Mouse (Mus musculus) kidney, adult 2 months (tissue): ENCODE data around the gene Cela1. TPM values are rescaled to one million over a fixed set of nuclear protein-coding genes. Genes with fewer than 3 reads are reported as not detected.

Source experiments
- DNase-seq: peaks from one replicate; pipeline ENCODE4 v3.0.0; 2021
- H3K27ac ChIP-seq: fragments of 200-500 bp; 2 replicates; pipeline ENCODE4 v1.5.1; 2012; ENCODE audit warnings: low read depth, low read length, control low read depth, inconsistent platforms; ENCODE audit not compliant: insufficient read depth
- H3K27me3 ChIP-seq: fragments of 200-500 bp; replicated peaks from 2 replicates; pipeline ENCODE4 v1.6.1; 2012; ENCODE audit warnings: mild to moderate bottlenecking, moderate library complexity, low read length, inconsistent platforms; ENCODE audit not compliant: control insufficient read depth, insufficient read depth
- H3K36me3 ChIP-seq: fragments of 200-500 bp; 2 replicates; pipeline ENCODE4 v1.6.1; 2012; ENCODE audit warnings: mild to moderate bottlenecking, moderate library complexity, low read length, inconsistent platforms; ENCODE audit not compliant: control insufficient read depth, insufficient read depth
- H3K4me1 ChIP-seq: fragments of 200-500 bp; 2 replicates; pipeline ENCODE4 v1.6.1; 2011; ENCODE audit warnings: low read length; ENCODE audit not compliant: control insufficient read depth, insufficient read depth
- H3K4me3 ChIP-seq: fragments of 200-500 bp; 2 replicates; pipeline ENCODE4 v1.5.1; 2011; ENCODE audit warnings: mild to moderate bottlenecking, low read depth, low read length, control low read depth; ENCODE audit not compliant: insufficient read depth
- CTCF ChIP-seq: fragments of 200-500 bp; conservative IDR thresholded peaks from 2 replicates; pipeline ENCODE4 v1.5.1; 2011; ENCODE audit warnings: low read depth, mild to moderate bottlenecking, control low read depth, low read length, moderate library complexity, mixed read lengths; ENCODE audit not compliant: insufficient read depth, insufficient read length
- POLR2A ChIP-seq: fragments of 200-500 bp; IDR thresholded peaks from one replicate; pipeline ENCODE4 v1.6.1; 2011; ENCODE audit warnings: low read depth, low read length, control low read depth
- WGBS: fragments of 180-500 bp; shearing (Covaris S2); methylation state at CpG from one replicate; pipeline ENCODE4 v1.1.7; 2018; 5-methylcytosine and 5-hydroxymethylcytosine counted together
- polyA plus RNA-seq: library from polyadenylated mRNA; depleted of rRNA; stranded (reverse); fragments of >200 nt; gene quantifications from 2 replicates; pipeline ENCODE4 v1.2.3, GENCODE M21; 2012; rRNA removed

Gene Cela1
- polyA plus RNA-seq, 1 experiment = 456 TPM

DNA sequence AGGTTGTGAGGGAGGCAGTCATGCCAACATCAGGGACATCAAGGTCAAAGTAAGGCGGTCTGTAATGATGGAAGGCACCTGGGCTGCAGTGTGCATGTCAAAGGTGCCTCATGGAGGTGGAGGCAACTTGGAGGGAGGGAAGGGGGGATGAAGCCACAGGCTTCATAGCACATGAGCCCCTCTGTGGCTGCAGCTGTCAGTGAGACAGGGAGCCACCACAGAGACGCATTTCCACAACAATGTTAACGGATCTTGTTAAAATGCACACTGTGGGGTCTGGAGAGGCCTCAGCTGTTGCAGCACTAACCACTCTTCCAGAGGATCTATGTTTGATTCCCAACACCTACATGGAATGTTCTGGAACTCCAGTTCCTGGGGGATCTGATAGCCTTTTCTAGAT lies 57.6 kb downstream of the Cela1 start:
- DNase-seq = no peak
- no peak for TF ChIP-seq POLR2A
- no peak for TF ChIP-seq CTCF

DNA sequence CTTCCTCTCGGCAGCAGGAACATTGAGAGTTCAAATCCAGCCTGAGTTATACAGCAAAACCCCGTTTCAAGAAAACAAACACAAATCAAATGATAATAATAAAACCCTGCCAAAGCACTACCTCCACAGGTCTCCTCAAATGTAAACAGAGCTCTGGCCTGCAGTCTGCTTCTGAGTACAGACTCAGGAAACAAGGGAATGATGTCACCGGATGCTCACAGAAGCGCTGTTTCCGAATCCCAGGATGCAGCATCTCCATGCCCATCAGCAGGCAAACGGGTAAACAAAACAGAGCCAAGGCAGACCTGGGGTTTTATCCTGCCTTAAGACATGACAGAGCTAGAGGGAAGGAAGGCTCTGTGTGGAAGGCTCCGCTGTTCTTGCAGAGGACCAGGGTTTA lies 58.9 kb downstream of the Cela1 start:
- Histone ChIP-seq H3K4me1 (peaks cover 16% of the 10 kb centered on the region; the same call in 1 of the 2 replicates), H3K27ac (peak overlapping the region; percentile 52; the same call in 1 of the 2 replicates), H3K4me3 (no peak overlapping the region), H3K27me3 (no peaks in the 10 kb centered on the region), H3K36me3 (no peaks in the 10 kb centered on the region)
- 66% methylated on average over 7 of the region's 7 CpGs for WGBS
- TF ChIP-seq POLR2A = no peak
- no peak for TF ChIP-seq CTCF
- DNase-seq = peak; percentile 61

More for the DNA sequence above, 57.6 kb downstream of the Cela1 start:
- Histone ChIP-seq H3K4me1 (peaks cover 16% of the 10 kb centered on the region; the same call in 1 of the 2 replicates), H3K4me3 (no peak overlapping the region), H3K36me3 (no peaks in the 10 kb centered on the region), H3K27me3 (no peaks in the 10 kb centered on the region), H3K27ac (no peak overlapping the region)
- 85% methylated on average over 3 of the region's 3 CpGs for WGBS

DNA sequence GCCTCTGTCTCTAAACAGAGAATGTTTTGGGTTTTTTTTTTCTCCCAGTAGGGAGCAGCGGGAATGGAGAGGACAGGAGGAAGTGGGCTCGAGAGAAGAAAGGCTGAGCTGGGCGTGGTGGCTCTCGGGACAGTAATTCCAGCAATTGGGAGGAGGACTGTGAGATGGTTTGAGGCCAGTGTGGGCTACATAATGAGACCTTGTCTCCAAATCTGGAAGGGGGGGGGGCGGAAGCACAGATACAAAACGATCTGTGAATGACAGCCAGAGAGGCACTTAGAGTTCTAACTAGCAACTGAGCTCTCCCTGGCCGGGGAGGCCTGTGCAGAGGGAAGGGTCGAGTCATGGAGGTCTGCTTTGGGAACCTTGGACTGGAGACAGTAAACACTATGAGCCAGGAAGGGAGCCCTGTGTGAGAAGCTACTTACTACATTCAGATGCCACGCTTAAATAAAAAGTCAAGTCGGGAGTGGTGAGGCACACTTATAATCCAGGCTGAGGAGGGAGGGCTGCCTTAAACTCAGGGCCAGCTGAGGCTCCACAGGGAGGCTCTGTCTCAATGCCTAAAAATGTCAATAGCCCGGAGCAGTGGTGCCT lies 59.8 kb downstream of the Cela1 start:
- Histone ChIP-seq H3K4me1 (peaks cover 12% of the 10 kb centered on the region; the same call in 1 of the 2 replicates), H3K4me3 (no peak overlapping the region), H3K27me3 (no peaks in the 10 kb centered on the region), H3K36me3 (no peaks in the 10 kb centered on the region), H3K27ac (peak overlapping the region; percentile 49)
- WGBS = 34% methylated on average over 11 of the region's 11 CpGs
- no peak for TF ChIP-seq POLR2A
- no peak for TF ChIP-seq CTCF
- DNase-seq = no peak

DNA sequence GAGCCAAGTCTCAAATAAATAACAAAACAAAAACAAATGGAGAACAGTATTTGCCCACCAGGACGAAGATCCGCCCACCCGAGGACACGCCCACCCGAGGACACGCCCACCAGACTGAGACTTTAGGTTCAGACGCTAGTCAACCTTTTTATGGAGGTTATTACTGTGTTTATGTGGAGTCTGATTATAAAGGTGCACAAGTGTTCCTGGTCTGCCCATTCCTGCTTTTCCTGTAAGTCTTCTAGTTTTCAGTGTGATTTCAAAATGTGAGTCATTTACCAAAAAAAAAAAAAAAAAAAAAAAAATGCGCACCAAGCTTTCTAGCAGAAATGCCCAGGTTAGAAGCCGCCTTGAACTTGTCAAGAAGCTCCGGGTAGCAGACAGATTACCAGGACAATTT lies 60.4 kb downstream of the Cela1 start:
- H3K27ac ChIP-seq = 0 out of 2 replicates have a peak overlapping the region, but pooled peaks have one; percentile 49
- no peak overlapping the region for H3K4me3 ChIP-seq
- no peaks in the 10 kb centered on the region for H3K36me3 ChIP-seq
- no peak for DNase-seq
- TF ChIP-seq POLR2A (no peak), CTCF (no peak)
- 28% methylated on average over 10 of the region's 10 CpGs for WGBS
- peaks cover 7% of the 10 kb centered on the region; the same call in 1 of the 2 replicates for H3K4me1 ChIP-seq
- no peaks in the 10 kb centered on the region for H3K27me3 ChIP-seq

DNA sequence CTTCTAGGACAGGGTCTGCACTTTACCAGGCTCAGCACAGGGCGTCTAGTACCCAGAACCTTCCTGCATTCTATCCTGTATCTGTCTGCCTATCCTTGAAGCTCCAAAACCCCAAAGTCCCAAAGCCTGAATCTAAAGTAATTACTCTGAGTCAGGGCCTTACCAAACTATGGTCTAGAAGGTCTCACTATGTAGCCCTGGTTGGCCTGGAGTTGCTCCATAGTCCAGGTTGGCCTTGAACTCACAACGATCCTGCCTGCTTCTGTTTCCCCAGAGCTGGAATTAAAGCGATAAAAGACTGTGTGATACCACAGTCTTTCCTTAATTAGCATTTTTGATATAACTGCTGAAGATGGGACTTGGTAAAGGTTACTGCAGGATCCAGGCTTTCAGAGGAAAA lies 63.3 kb downstream of the Cela1 start:
- TF ChIP-seq POLR2A (no peak), CTCF (no peak)
- Histone ChIP-seq H3K4me1 (peaks cover 6% of the 10 kb centered on the region; the same call in 1 of the 2 replicates), H3K36me3 (peaks cover 2% of the 10 kb centered on the region), H3K4me3 (no peak overlapping the region), H3K27ac (no peak overlapping the region), H3K27me3 (no peaks in the 10 kb centered on the region)
- no peak for DNase-seq
- WGBS = 94% methylated on average over 3 of the region's 3 CpGs

Other genes starting within 250 kb of the Cela1 start
- 79.0 and 79.8 TPM in 2 replicates for gene Letmd1, start 218.9 kb downstream of the Cela1 start, polyA plus RNA-seq
- 2.6 and 2.7 TPM in 2 replicates for gene Csrnp2, start 192.4 kb downstream of the Cela1 start, polyA plus RNA-seq
- gene Tfcp2, start 135.9 kb downstream of the Cela1 start, polyA plus RNA-seq = 18.7 and 20.6 TPM in 2 replicates
- gene Pou6f1, start 87.9 kb downstream of the Cela1 start, polyA plus RNA-seq = 28.5 and 30.4 TPM in 2 replicates
- 578 and 812 TPM in 2 replicates for gene Dazap2, start 72.6 kb downstream of the Cela1 start, polyA plus RNA-seq
- 160 and 163 TPM in 2 replicates for gene Smagp, start 51.0 kb downstream of the Cela1 start, polyA plus RNA-seq
- 1.7 and 4.7 TPM in 2 replicates for gene Bin2, start 18.4 kb downstream of the Cela1 start, polyA plus RNA-seq
- gene Galnt6, start 41.5 kb upstream of the Cela1 start, polyA plus RNA-seq = 0.24 and 1.2 TPM in 2 replicates
- gene Slc4a8, start 73.8 kb upstream of the Cela1 start, polyA plus RNA-seq = 5.9 TPM in 2 replicates
- gene Scn8a, start 181.9 kb upstream of the Cela1 start, polyA plus RNA-seq = 0.45 TPM in 2 replicates